Comparison of ENCODE assay signal across 24 mouse cellular contexts in the genomic region with DNA sequence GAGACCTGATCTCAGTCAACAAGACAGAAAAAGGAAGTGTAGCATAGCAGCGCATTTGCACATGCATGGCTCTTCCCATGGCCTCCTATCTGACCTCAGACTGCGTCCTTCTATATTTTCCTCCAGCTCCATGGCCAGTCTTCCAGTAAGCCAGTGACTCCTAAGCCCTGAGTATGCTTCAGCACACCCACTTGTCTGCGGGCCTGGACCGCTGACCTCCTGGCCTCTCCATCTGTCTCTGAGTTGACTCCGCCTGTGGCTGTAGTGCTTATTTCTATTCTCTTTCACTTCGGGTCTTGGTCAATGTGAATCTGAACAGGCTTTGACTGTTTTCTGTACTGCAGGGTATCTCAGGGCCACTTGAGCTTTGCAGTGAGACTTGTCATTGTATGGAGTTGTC.
"Had no signal": no experiment of that assay in that cellular context is flagged by ENCODE, and none has a peak within 500 bp of the region (broad histone marks: within the 10 kb centered on the region; RNA-seq: fewer than 3 reads in every experiment).

No protein-coding gene starts in this region.

- H3K36me3 ChIP-seq: heart, embryonic 13.5 days; heart, embryonic 15.5 days; intestine, embryonic 15.5 days; limb, embryonic 10.5 days; limb, embryonic 12.5 days; liver, embryonic 13.5 days had no signal

- H3K4me2 ChIP-seq: heart, embryonic 13.5 days; heart, embryonic 15.5 days; hindbrain, embryonic 14.5 days; intestine, embryonic 15.5 days; limb, embryonic 12.5 days; liver, embryonic 11.5 days; liver, embryonic 13.5 days had no signal

- H3K4me1 ChIP-seq: liver, embryonic 13.5 days had no signal

- DNase-seq: gastrocnemius, adult 2 months; gastrocnemius, postnatal 10 days; gastrocnemius, postnatal 25 days; heart, adult 2 months; heart, postnatal 4 days; kidney, adult 18-20 months; kidney, adult 9 months; kidney, postnatal 14 days; kidney, postnatal 36 days; liver; liver, embryonic 13.5 days had no signal

- H3K4me3 ChIP-seq: gastrocnemius, adult 2 months; heart, adult 2 months; heart, embryonic 13.5 days; heart, embryonic 15.5 days; intestine, embryonic 15.5 days; layer of hippocampus, adult 2 months; left cerebral cortex, adult 2 months; limb, embryonic 10.5 days; limb, embryonic 12.5 days; liver, embryonic 13.5 days had no signal

- H3K27me3 ChIP-seq: heart, embryonic 15.5 days; intestine, embryonic 15.5 days; limb, embryonic 12.5 days; liver, embryonic 13.5 days had no signal

- H3K9ac ChIP-seq: heart, embryonic 13.5 days; heart, embryonic 15.5 days; hindbrain, embryonic 14.5 days; intestine, embryonic 15.5 days; limb, embryonic 12.5 days; liver, embryonic 13.5 days had no signal

- H3K27ac ChIP-seq: gastrocnemius, adult 2 months; heart, adult 2 months; heart, embryonic 13.5 days; heart, embryonic 15.5 days; hindbrain, embryonic 14.5 days; intestine, embryonic 15.5 days; layer of hippocampus, adult 2 months; left cerebral cortex, adult 2 months; limb, embryonic 10.5 days; limb, embryonic 12.5 days; liver, embryonic 13.5 days had no signal

- H3K9me3 ChIP-seq: heart, embryonic 13.5 days; heart, embryonic 15.5 days; intestine, embryonic 15.5 days; limb, embryonic 10.5 days; liver, embryonic 13.5 days had no signal

- ATAC-seq: forebrain, embryonic 16.5 days; hindbrain, embryonic 16.5 days; inflammation-experienced regulatory T-cells, adult 6 months; intestine, embryonic 15.5 days; intestine, postnatal 0 days had no signal
